Mouse (Mus musculus) MEL (cell line): ENCODE results near the gene Lrrfip2.

ENCODE experiments used
- EP300 ChIP-seq, 2 experiments: IDR thresholded peaks; 2 replicates each; pipeline ENCODE4 v1.6.1; 2011; ENCODE audit warnings: improper control_type of control experiment in 2 of 2, low read length in 2 of 2, low read depth in 1 of 2, mild to moderate bottlenecking in 1 of 2
- GATA1 ChIP-seq: IDR thresholded peaks from 2 replicates; pipeline ENCODE4 v1.6.1; 2011; ENCODE audit warnings: low read depth, low read length, improper control_type of control experiment
- NRF1 ChIP-seq: IDR thresholded peaks from 2 replicates; pipeline ENCODE4 v1.6.1; 2014; ENCODE audit warnings: low read depth, mild to moderate bottlenecking, inconsistent platforms, low read length, improper control_type of control experiment, moderate library complexity; ENCODE audit not compliant: poor library complexity, insufficient read depth, severe bottlenecking
- POLR2A ChIP-seq, 2 experiments: IDR thresholded peaks; 2 replicates each; pipeline ENCODE4 v1.6.1; 2011 to 2012; ENCODE audit warnings: low read length in 2 of 2, mild to moderate bottlenecking in 2 of 2, control low read depth in 1 of 2, improper control_type of control experiment in 1 of 2, low read depth in 1 of 2, moderate library complexity in 1 of 2; ENCODE audit not compliant: control insufficient read depth in 1 of 2, insufficient read depth in 1 of 2, poor library complexity in 1 of 2
- USF2 ChIP-seq, 2 experiments: IDR thresholded peaks; 2 replicates each; pipeline ENCODE4 v1.6.1; 2011 to 2012; ENCODE audit warnings: improper control_type of control experiment in 2 of 2, low read length in 2 of 2, borderline replicate concordance in 1 of 2, inconsistent platforms in 1 of 2, low read depth in 1 of 2, mild to moderate bottlenecking in 1 of 2; ENCODE audit not compliant: insufficient read depth in 1 of 2
- ZKSCAN1 ChIP-seq: IDR thresholded peaks from 2 replicates; pipeline ENCODE4 v1.6.1; 2012; ENCODE audit warnings: low read depth, mild to moderate bottlenecking, inconsistent platforms, low read length, improper control_type of control experiment, moderate library complexity
- ZNF384 ChIP-seq: IDR thresholded peaks from 2 replicates; pipeline ENCODE4 v1.6.1; 2012; ENCODE audit warnings: low read depth, mild to moderate bottlenecking, inconsistent platforms, low read length, improper control_type of control experiment

- TF ChIP-seq EP300 (IDR thresholded peaks at IDR 0.05; ENCODE audit: low read depth in 1 of 2, low read length in 2 of 2) (0 out of 4 replicates have a peak, but pooled peaks of 1 of the 2 experiments have one; percentile 8), GATA1 (peak; percentile 43; the same call in 1 of the 2 replicates), NRF1 (no peak), ZKSCAN1 (no peak), POLR2A (IDR thresholded peaks at IDR 0.05; ENCODE audit: control insufficient read depth in 1 of 2, insufficient read depth in 1 of 2, low read depth in 1 of 2, low read length in 2 of 2, poor library complexity in 1 of 2) (no peak), USF2 (IDR thresholded peaks at IDR 0.05; ENCODE audit: borderline replicate concordance in 1 of 2, insufficient read depth in 1 of 2, low read depth in 1 of 2, low read length in 2 of 2) (no peak), ZNF384 (no peak)
Observed at GRCm38 (mm10) chr9:111087960-111088359, 29.4 kb upstream of the Lrrfip2 start.
